Mouse (Mus musculus): Measurements from ENCODE around the gene Ripor1. TPM values are rescaled to one million over a fixed set of nuclear protein-coding genes. Genes with fewer than 3 reads are reported as not detected.
A peak's percentile ranks its signal among the peaks of the same experiment; 100 is the strongest.

Ripor1 gene
- polyA plus RNA-seq, 1 experiment: 47.6 TPM

- Histone ChIP-seq H3K4me2 (ENCODE audit: low read depth) (no peak overlapping the region), H3K4me3 (no peak overlapping the region), H3K27me3 (ENCODE audit: control insufficient read depth, insufficient read depth, insufficient read length) (no peaks in the 10 kb centered on the region), H3K36me3 (ENCODE audit: control insufficient read depth, insufficient read depth) (peaks cover 8% of the 10 kb centered on the region), H3ac (ENCODE audit: control insufficient read depth, insufficient read length) (no peak overlapping the region), H3K79me2 (ENCODE audit: control insufficient read depth, insufficient read depth) (no peaks in the 10 kb centered on the region)
- TF ChIP-seq CEBPB (IDR thresholded peaks at IDR 0.05; ENCODE audit: insufficient read depth, poor library complexity, severe bottlenecking): no peak
- no peak for TF ChIP-seq USF1 (IDR thresholded peaks at IDR 0.05; ENCODE audit: low read depth)
- TF ChIP-seq MYOD1 (IDR thresholded peaks at IDR 0.05; ENCODE audit: control insufficient read depth in 1 of 3, insufficient read length in 2 of 3, low read depth in 2 of 3): no peak
- no peak for TF ChIP-seq E2F4 (IDR thresholded peaks at IDR 0.05; ENCODE audit: insufficient read depth)
- TF ChIP-seq MYOG (IDR thresholded peaks at IDR 0.05; ENCODE audit: control insufficient read depth in 1 of 3, insufficient read depth in 1 of 3, insufficient read length in 2 of 3, low read depth in 2 of 3): no peak
These were observed 19.3 kb downstream of the Ripor1 start for GRCm38 (mm10) chr8:105624401-105624800.

GRCm38 (mm10) chr8:105624831-105625230 lies 19.8 kb downstream of the Ripor1 start:
- Histone ChIP-seq H3K4me2 (ENCODE audit: low read depth) (no peak overlapping the region), H3K36me3 (ENCODE audit: control insufficient read depth, insufficient read depth) (peaks cover 5% of the 10 kb centered on the region), H3ac (ENCODE audit: control insufficient read depth, insufficient read length) (no peak overlapping the region), H3K4me3 (no peak overlapping the region), H3K27me3 (ENCODE audit: control insufficient read depth, insufficient read depth, insufficient read length) (no peaks in the 10 kb centered on the region), H3K79me2 (ENCODE audit: control insufficient read depth, insufficient read depth) (no peaks in the 10 kb centered on the region)
- TF ChIP-seq MYOG (IDR thresholded peaks at IDR 0.05; ENCODE audit: control insufficient read depth in 1 of 3, insufficient read depth in 1 of 3, insufficient read length in 2 of 3, low read depth in 2 of 3): no peak
- TF ChIP-seq USF1 (IDR thresholded peaks at IDR 0.05; ENCODE audit: low read depth): no peak
- TF ChIP-seq POLR2A (IDR thresholded peaks at IDR 0.05; ENCODE audit: insufficient read length, low read depth): no peak
- TF ChIP-seq TCF12 (IDR thresholded peaks at IDR 0.05; ENCODE audit: insufficient read depth, poor library complexity, severe bottlenecking): no peak
- TF ChIP-seq MAX (IDR thresholded peaks at IDR 0.05; ENCODE audit: low read depth): no peak
- no peak for TF ChIP-seq CEBPB (IDR thresholded peaks at IDR 0.05; ENCODE audit: insufficient read depth, poor library complexity, severe bottlenecking)
- TF ChIP-seq POLR2AphosphoS2 (IDR thresholded peaks at IDR 0.05; ENCODE audit: insufficient read length, low read depth): no peak
- TF ChIP-seq E2F4 (IDR thresholded peaks at IDR 0.05; ENCODE audit: insufficient read depth): no peak
- no peak for TF ChIP-seq MYOD1 (IDR thresholded peaks at IDR 0.05; ENCODE audit: control insufficient read depth in 1 of 3, insufficient read length in 2 of 3, low read depth in 2 of 3)
- TF ChIP-seq TCF3 (IDR thresholded peaks at IDR 0.05; ENCODE audit: insufficient read length, low read depth): no peak
- no peak for TF ChIP-seq SRF (IDR thresholded peaks at IDR 0.05; ENCODE audit: control insufficient read depth, insufficient read length, low read depth)
- no peak for TF ChIP-seq REST (IDR thresholded peaks at IDR 0.05; ENCODE audit: insufficient read depth, insufficient read length)

DNA sequence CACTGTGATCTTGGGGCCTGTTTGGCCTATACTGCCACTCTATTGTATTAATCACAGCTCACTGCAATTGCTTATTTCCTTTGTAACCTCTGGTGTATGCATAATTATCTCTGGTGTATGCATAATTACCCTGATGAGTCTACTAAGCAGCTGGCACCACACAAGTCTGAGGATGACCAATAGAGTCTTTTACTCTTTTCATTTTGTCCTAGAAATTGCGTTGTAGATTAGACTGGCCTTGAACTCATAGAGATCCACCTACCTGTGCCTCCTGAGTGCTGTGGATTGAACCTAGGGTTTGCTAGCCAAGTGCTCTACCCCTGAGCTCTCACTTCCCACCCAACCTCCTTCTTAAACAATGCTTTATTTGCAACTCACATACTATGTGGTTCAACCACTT lies 21.0 kb downstream of the Ripor1 start:
- H3ac ChIP-seq (ENCODE audit: control insufficient read depth, insufficient read length): no peak overlapping the region
- H3K27me3 ChIP-seq (ENCODE audit: control insufficient read depth, insufficient read depth, insufficient read length): no peaks in the 10 kb centered on the region
- H3K79me2 ChIP-seq (ENCODE audit: control insufficient read depth, insufficient read depth): peaks cover 3% of the 10 kb centered on the region
- no peaks in the 10 kb centered on the region for H3K36me3 ChIP-seq (ENCODE audit: control insufficient read depth, insufficient read depth)
- no peak overlapping the region for H3K4me2 ChIP-seq (ENCODE audit: low read depth)
- H3K4me3 ChIP-seq: no peak overlapping the region
- TF ChIP-seq REST (IDR thresholded peaks at IDR 0.05; ENCODE audit: insufficient read depth, insufficient read length): no peak
- no peak for TF ChIP-seq CEBPB (IDR thresholded peaks at IDR 0.05; ENCODE audit: insufficient read depth, poor library complexity, severe bottlenecking)
- no peak for TF ChIP-seq POLR2AphosphoS2 (IDR thresholded peaks at IDR 0.05; ENCODE audit: insufficient read length, low read depth)
- TF ChIP-seq TCF12 (IDR thresholded peaks at IDR 0.05; ENCODE audit: insufficient read depth, poor library complexity, severe bottlenecking): no peak
- TF ChIP-seq USF1 (IDR thresholded peaks at IDR 0.05; ENCODE audit: low read depth): no peak
- TF ChIP-seq MAX (IDR thresholded peaks at IDR 0.05; ENCODE audit: low read depth): no peak
- TF ChIP-seq SRF (IDR thresholded peaks at IDR 0.05; ENCODE audit: control insufficient read depth, insufficient read length, low read depth): no peak
- TF ChIP-seq MYOG (IDR thresholded peaks at IDR 0.05; ENCODE audit: control insufficient read depth in 1 of 3, insufficient read depth in 1 of 3, insufficient read length in 2 of 3, low read depth in 2 of 3): no peak
- no peak for TF ChIP-seq MYOD1 (IDR thresholded peaks at IDR 0.05; ENCODE audit: control insufficient read depth in 1 of 3, insufficient read length in 2 of 3, low read depth in 2 of 3)
- no peak for TF ChIP-seq E2F4 (IDR thresholded peaks at IDR 0.05; ENCODE audit: insufficient read depth)
- no peak for TF ChIP-seq POLR2A (IDR thresholded peaks at IDR 0.05; ENCODE audit: insufficient read length, low read depth)
- no peak for TF ChIP-seq TCF3 (IDR thresholded peaks at IDR 0.05; ENCODE audit: insufficient read length, low read depth)

DNA sequence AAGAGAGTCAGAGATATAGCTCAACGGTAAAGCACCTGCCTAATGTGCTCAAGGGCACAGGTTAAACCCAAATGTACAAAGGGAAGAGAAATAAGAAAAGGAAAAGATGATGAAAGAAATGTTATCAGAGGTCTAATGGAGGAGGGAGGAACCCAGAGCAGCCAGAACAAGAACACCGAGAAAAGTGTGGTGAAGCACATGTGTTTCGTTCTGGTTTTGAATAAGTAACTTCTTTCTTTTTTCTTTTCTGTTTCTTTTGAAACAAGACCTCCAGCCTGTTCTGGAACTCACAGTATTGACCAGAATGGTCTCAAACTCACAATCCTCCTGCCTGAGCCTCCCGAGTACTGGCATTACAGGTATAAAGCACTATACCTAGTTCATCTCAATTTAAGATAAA lies 24.3 kb downstream of the Ripor1 start:
- Histone ChIP-seq H3K4me2 (ENCODE audit: low read depth) (no peak overlapping the region), H3K79me2 (ENCODE audit: control insufficient read depth, insufficient read depth) (peaks cover 9% of the 10 kb centered on the region), H3K4me3 (no peak overlapping the region), H3K27me3 (ENCODE audit: control insufficient read depth, insufficient read depth, insufficient read length) (no peaks in the 10 kb centered on the region), H3ac (ENCODE audit: control insufficient read depth, insufficient read length) (no peak overlapping the region), H3K36me3 (ENCODE audit: control insufficient read depth, insufficient read depth) (no peaks in the 10 kb centered on the region)
- TF ChIP-seq USF1 (IDR thresholded peaks at IDR 0.05; ENCODE audit: low read depth) (no peak), REST (IDR thresholded peaks at IDR 0.05; ENCODE audit: insufficient read depth, insufficient read length) (no peak), POLR2AphosphoS2 (IDR thresholded peaks at IDR 0.05; ENCODE audit: insufficient read length, low read depth) (no peak), MAX (IDR thresholded peaks at IDR 0.05; ENCODE audit: low read depth) (no peak), CEBPB (IDR thresholded peaks at IDR 0.05; ENCODE audit: insufficient read depth, poor library complexity, severe bottlenecking) (no peak), MYOD1 (IDR thresholded peaks at IDR 0.05; ENCODE audit: control insufficient read depth in 1 of 3, insufficient read length in 2 of 3, low read depth in 2 of 3) (no peak)

DNA sequence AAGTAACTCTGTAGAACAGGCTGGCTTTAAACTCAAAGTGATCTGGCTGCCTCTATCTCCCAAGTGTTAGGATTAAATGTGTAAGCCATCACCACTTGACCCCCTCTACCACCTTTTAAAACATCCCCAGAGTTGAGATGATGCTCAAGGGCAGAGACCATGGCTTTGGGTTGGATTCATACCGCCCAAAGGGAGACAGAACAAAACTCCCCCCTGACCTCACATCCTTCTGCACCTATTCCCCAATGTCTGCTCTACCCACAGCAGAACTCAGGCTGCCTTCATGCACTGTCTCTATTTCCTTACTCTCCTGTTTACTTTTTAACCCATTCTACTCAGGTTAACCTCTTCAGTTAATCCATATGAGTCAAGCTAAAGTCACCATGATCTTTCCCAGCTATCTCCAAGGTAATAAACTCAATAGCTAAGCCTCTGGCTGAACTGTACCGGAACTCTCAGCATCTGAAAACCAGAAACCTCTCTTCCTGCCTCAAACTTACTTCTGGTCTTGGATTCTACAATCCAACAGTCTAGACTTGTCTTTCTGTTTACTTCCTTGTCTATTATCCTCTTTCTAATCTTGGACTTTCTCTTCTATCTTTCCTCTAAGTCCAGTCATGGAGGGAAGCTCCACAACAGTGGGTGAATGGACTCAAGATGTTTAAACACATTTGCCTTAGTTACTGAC lies 29.9 kb downstream of the Ripor1 start:
- H3K36me3 ChIP-seq (ENCODE audit: control insufficient read depth, insufficient read depth): no peaks in the 10 kb centered on the region
- peak overlapping the region; percentile 63 for H3K4me3 ChIP-seq
- no peak overlapping the region for H3ac ChIP-seq (ENCODE audit: control insufficient read depth, insufficient read length)
- H3K27me3 ChIP-seq (ENCODE audit: control insufficient read depth, insufficient read depth, insufficient read length): no peaks in the 10 kb centered on the region
- peak overlapping the region; percentile 81 for H3K4me2 ChIP-seq (ENCODE audit: low read depth)
- peaks cover 36% of the 10 kb centered on the region for H3K79me2 ChIP-seq (ENCODE audit: control insufficient read depth, insufficient read depth)
- TF ChIP-seq MYOD1 (IDR thresholded peaks at IDR 0.05; ENCODE audit: control insufficient read depth in 1 of 3, insufficient read length in 2 of 3, low read depth in 2 of 3): no peak
- no peak for TF ChIP-seq TCF12 (IDR thresholded peaks at IDR 0.05; ENCODE audit: insufficient read depth, poor library complexity, severe bottlenecking)
- no peak for TF ChIP-seq SRF (IDR thresholded peaks at IDR 0.05; ENCODE audit: control insufficient read depth, insufficient read length, low read depth)
- no peak for TF ChIP-seq E2F4 (IDR thresholded peaks at IDR 0.05; ENCODE audit: insufficient read depth)
- TF ChIP-seq TCF3 (IDR thresholded peaks at IDR 0.05; ENCODE audit: insufficient read length, low read depth): no peak
- TF ChIP-seq MAX (IDR thresholded peaks at IDR 0.05; ENCODE audit: low read depth): no peak
- TF ChIP-seq POLR2A (IDR thresholded peaks at IDR 0.05; ENCODE audit: insufficient read length, low read depth): no peak
- no peak for TF ChIP-seq CEBPB (IDR thresholded peaks at IDR 0.05; ENCODE audit: insufficient read depth, poor library complexity, severe bottlenecking)
- no peak for TF ChIP-seq POLR2AphosphoS2 (IDR thresholded peaks at IDR 0.05; ENCODE audit: insufficient read length, low read depth)
- no peak for TF ChIP-seq REST (IDR thresholded peaks at IDR 0.05; ENCODE audit: insufficient read depth, insufficient read length)
- no peak for TF ChIP-seq USF1 (IDR thresholded peaks at IDR 0.05; ENCODE audit: low read depth)
- TF ChIP-seq MYOG (IDR thresholded peaks at IDR 0.05; ENCODE audit: control insufficient read depth in 1 of 3, insufficient read depth in 1 of 3, insufficient read length in 2 of 3, low read depth in 2 of 3): no peak
